Mouse (Mus musculus) WW6 (cell line): ENCODE results near the gene Pgghg.

Experiments used
- DNase-seq: peaks from one replicate; pipeline ENCODE4 v3.0.0-alpha.2; 2013; ENCODE audit warnings: low read depth, low spot score

Gene Pgghg

DNA sequence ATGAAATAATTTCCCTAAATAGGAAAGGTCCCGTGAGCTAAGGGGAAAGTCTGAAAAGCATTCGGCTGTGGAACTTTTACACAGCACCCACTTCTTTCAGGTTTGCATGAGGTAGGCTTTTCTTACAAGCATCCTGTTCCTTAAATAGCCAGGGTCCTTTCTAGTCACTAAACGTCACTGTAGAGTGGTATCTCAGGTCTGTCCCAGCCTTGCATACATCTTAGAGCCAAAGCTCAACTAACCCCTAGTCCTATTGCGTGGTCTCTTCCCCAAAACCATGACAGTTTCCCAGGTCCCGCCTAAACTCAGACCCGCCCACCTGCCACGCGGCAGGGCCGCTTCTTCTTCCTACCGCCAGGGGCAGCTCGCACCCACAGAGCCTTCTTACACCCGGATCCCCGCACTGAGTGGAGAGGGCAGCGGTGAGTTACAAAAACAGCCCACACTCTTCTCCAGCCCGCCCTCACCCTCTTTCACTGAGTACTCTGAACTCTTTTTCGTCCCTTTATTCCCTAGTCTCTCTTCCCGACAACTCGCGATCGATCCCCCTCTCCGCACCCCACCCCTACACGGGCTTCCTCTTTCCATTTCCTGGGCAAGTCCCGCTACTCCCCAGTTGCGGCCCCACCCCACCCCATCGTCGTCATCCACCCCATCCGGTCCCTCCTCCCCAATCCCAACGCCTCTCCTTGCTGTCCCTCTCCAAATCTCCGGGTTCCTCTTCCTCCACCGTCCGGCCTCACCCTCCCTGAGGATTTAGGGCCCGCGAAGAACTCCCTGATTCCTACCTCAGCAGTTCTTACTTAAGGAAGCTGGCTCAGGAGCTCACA, at the start of gene Pgghg:
Pgghg (plus strand) TSS at position 170 of the 830 bp plus-strand sequence.
- DNase-seq, result no peak

- DNase-seq, result no peak
Measured at GRCm38 (mm10) chr7:140894031-140894430, 47.2 kb upstream of the Pgghg start.

DNA sequence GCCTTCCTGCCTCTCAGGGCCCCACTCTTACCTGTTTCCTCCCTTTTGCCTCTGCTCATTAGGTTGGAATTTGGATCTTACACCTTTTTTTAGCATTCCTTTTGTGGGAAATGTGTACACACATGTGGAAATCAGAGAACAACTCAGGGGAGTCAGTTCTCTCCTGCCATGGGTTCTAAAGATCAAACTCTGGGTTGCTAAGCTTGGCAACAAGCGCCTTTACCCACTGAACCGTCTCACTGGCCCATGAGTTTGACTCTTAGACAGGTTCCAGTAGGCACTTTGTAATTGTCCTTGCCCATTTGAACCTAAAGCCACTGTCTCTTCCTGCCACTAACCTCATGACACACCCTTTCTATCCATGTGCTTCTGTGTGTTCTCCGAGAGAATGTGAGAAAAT, 46.6 kb upstream of the Pgghg start:
- DNase-seq, result no peak

- DNase-seq, result no peak
Measured at GRCm38 (mm10) chr7:140897863-140898262, 43.3 kb upstream of the Pgghg start.

GRCm38 (mm10) chr7:140899121-140899520, 42.1 kb upstream of the Pgghg start:
- no peak for DNase-seq

DNA sequence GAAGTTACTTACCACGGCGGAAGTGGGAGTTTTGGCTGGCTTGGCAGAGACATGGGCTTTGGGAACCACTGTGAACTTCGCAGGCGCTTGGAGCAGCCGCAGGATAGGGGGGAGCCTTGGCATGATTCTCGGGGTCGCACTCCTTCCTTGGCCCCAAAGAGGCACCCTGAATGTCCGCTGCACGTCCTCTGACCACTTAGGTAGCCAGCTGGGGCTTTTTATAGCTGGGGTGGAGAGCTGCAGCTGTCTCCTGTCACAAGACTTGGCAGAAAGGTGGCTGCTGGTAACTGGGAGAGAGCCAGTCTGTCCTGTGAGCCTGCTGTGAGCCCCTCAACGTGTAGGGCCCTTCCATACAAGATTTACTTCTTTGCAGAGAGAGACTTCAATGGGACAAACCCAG, 41.0 kb upstream of the Pgghg start, which contains the start of gene Cox8b:
Cox8b (minus strand) TSS at position 227 of the 400 bp plus-strand sequence.
- no peak for DNase-seq

- no peak for DNase-seq
Measured at GRCm38 (mm10) chr7:140902036-140902875, 38.9 kb upstream of the Pgghg start.

GRCm38 (mm10) chr7:140903212-140903611, 38.0 kb upstream of the Pgghg start:
- DNase-seq, result peak; percentile 42

DNA sequence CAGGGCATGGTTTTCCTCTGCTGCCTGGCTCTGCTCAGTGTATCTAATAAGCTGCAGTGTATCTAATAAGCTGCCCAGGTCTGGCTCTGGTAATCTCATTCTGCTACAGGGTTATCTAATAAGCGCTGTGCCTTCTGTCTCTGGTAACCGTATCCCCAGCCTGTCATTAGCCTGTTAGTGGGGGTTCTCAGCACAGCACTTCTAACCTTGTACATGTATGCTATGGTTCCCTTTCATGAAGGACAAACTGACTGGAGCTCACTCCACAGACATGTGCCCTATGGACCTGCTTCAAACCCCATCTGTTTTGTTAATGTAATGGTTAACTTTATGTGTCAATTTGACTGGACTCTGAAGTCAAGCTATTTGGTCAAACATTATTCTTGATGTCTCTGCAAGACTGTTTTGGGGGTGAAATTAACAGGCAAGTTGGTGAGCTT, 35.5 kb upstream of the Pgghg start:
- DNase-seq, result no peak

- no peak for DNase-seq
Measured at GRCm38 (mm10) chr7:140907131-140907530, 34.1 kb upstream of the Pgghg start.

- no peak for DNase-seq
Measured at GRCm38 (mm10) chr7:140907697-140908096, 33.5 kb upstream of the Pgghg start.

- DNase-seq, result no peak
Measured at GRCm38 (mm10) chr7:140908181-140908580, 33.0 kb upstream of the Pgghg start.

GRCm38 (mm10) chr7:140908634-140909107, 32.5 kb upstream of the Pgghg start:
- DNase-seq, result peak; percentile 77

- no peak for DNase-seq
Measured at GRCm38 (mm10) chr7:140912293-140912692, 28.9 kb upstream of the Pgghg start.

DNA sequence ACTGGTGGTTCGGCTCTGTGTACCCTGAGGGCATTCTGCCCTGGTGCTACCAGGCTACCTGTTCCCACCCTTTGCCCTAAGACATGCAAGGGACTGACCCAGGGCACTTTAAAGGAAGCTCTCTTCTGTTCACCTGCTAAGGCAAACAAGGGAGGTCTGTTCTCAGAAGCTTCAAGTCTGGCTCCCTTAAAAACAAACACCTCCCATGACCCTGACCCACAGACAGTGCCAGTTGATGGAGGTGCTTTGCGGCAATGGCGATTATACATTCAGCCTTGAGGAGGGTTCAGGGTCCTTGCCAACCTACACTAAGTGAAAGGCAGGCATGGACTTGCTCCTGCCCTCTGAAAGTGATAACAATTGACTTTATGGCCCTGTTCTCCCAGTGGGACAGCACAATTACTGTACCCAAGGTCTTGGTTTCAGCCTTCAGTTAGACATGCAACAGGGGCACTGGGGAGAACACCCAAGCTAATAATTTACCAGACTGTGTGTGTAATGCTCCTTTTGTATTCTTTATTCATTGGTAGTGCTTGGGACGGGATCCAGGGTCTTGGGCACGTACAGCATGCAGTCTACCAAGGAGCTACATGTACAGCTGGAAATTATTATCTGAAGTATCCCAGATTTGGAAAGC, 28.2 kb upstream of the Pgghg start:
- no peak for DNase-seq

DNA sequence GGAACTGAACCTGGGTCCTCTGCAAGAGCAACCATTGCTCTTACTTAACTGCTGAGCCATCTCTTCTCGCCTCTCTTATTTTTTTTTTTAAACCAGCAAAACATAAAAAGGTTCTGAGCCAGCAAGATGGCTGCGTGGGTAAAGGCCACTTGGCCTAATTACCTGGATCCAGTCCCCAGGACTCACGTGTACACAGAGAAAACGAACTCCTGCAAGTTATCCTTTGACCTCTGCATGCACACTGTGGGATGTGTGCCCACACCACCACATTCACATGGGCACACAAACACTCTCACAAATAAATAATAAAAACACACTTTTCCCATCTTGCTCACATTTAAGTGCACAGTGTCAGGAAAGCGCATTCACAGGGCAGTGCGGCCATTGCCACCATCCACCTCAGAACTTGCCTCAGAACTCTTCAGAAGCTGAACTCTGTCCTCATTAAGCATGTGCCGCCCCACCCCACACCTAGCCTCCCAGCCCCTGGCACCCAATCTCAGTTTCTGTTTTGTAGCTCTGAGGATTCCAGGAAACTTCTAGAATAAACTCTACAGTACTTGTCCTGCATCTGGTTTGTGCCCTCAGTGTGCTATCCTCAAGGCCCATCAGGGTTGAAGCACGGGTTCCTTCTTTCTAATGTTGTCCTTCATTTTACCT, 27.0 kb upstream of the Pgghg start:
- no peak for DNase-seq

GRCm38 (mm10) chr7:140919911-140920310, 21.3 kb upstream of the Pgghg start:
- no peak for DNase-seq

- no peak for DNase-seq
Measured at GRCm38 (mm10) chr7:140920418-140921029, 20.7 kb upstream of the Pgghg start, which contains the start of gene Nlrp6. Gene Nlrp6, plus strand, starts transcription at chr7:140920902.

DNA sequence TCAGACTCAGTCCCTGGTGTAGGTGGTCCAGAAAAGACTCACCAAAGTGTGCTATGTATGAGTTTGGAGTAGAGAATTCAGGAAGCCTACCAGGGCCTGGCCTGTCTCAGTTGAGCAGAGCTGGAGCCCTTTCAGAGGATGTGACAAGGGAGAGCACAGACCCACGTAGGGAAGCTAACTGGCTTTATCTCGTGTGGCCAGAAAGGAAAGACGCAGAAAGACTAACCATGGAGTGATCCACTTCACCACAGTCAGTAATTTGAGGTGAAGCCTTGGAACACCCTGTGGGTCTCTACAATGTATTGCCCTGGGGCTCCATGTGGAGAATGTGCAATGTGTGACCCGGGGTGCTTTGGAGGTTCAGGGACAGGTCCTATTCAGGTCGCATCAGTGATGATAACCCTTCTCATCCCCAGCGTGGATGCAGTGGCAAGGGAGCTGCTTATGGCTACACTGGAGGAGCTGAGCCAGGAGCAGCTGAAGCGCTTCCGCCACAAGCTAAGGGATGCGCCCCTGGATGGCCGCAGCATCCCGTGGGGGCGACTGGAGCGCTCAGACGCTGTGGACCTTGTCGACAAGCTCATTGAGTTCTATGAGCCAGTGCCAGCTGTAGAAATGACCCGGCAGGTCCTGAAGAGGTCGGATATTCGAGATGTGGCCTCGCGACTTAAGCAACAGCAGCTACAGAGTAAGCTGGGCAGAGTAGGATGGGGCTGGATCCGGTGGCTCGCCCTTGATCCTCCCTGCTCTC, 19.8 kb upstream of the Pgghg start:
- DNase-seq, result no peak
